ENCODE assay signal across 15 mouse cellular contexts in the genomic region with DNA sequence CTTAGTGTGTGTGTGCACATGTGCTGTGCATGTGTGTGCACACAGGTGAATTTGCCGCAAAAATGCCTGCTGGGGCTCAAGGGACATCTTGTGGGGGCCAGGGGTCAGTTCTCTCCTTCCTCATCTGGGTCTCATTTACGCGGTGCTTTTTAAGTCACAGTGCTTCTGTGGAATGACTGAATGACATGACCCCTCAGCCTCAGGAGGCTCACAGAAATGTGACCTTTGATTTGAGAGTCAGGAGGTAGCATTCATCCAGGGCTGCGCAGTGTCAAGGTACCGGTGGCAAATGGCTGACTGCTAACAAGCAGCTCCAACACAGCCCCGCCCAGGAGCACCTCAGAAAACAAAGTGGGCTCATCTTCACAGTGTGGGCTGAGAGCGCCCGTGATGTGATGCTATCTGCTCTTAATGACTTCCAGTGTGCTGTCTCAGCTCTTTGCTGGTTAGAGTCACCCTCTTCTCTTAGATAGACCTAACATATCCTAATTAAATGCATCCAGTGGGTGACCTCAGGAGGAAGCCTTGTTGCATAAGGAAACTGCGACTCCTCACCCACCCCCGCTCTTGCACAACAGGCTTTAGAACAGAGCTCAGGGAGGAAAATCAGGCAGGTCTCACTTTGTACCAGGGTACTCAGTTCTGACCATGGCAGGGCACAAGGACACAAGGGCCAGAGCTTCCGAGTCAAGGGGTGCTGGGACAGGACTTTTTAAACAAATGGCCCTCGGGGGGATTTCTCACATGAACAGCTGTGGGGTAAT.
A peak's percentile ranks its signal among the peaks of the same experiment; 100 is the strongest.
DNase-seq lines count a peak whose midpoint lies in the region; ATAC-seq lines count a peak whose summit lies in the region.
"Had no signal": no experiment of that assay in that cellular context is flagged by ENCODE, and none has a peak within 500 bp of the region (broad histone marks: within the 10 kb centered on the region; RNA-seq: fewer than 3 reads in every experiment).

No protein-coding gene starts in this region.

- DNase-seq in adrenal gland, postnatal 10 days = peak; percentile 50
- DNase-seq in adrenal gland, adult 8-10 months = no peak
- peak; percentile 58 for DNase-seq in neural tube, embryonic 10.5 days (ENCODE audit: extremely low spot score, low spot score)
- DNase-seq in neural tube, embryonic 11.5 days (ENCODE audit: low spot score) = peak; percentile 25
- DNase-seq in midbrain, embryonic 14.5 days = no peak
- DNase-seq in retina, embryonic 14.5 days (ENCODE audit: low spot score) = no peak
- DNase-seq: cerebellum, postnatal 10 days had no signal

- H3K4me1 ChIP-seq in neural tube, embryonic 15.5 days = peaks cover 5% of the 10 kb centered on the region; the same call in 1 of the 2 replicates
- H3K4me1 ChIP-seq in neural tube, embryonic 11.5 days (ENCODE audit: control insufficient read depth, insufficient read depth, low read length) = no peaks in the 10 kb centered on the region
- no peaks in the 10 kb centered on the region for H3K4me1 ChIP-seq in midbrain, embryonic 14.5 days (ENCODE audit: control insufficient read depth, insufficient read depth, low read length)

- 63% methylated on average over 12 of the region's 12 CpGs for WGBS in neural tube, embryonic 15.5 days
- WGBS in neural tube, embryonic 11.5 days = 49% methylated on average over 12 of the region's 12 CpGs
- WGBS in midbrain, embryonic 14.5 days = 81% methylated on average over 12 of the region's 12 CpGs

- no peaks in the 10 kb centered on the region for H3K9me3 ChIP-seq in neural tube, embryonic 15.5 days (replicated peaks)
- H3K9me3 ChIP-seq in neural tube, embryonic 11.5 days (ENCODE audit: control insufficient read depth, low read length) = no peaks in the 10 kb centered on the region
- H3K9me3 ChIP-seq in midbrain, embryonic 14.5 days (ENCODE audit: control insufficient read depth, low read length) = no peaks in the 10 kb centered on the region
- H3K9me3 ChIP-seq: hindbrain, embryonic 13.5 days; limb, embryonic 13.5 days; lung, embryonic 15.5 days had no signal

- no peaks in the 10 kb centered on the region for H3K36me3 ChIP-seq in neural tube, embryonic 15.5 days
- H3K36me3 ChIP-seq in neural tube, embryonic 11.5 days (ENCODE audit: control insufficient read depth, insufficient read depth, low read length) = no peaks in the 10 kb centered on the region
- H3K36me3 ChIP-seq in midbrain, embryonic 14.5 days (ENCODE audit: control insufficient read depth, insufficient read depth, low read length) = no peaks in the 10 kb centered on the region
- H3K36me3 ChIP-seq: hindbrain, embryonic 13.5 days; limb, embryonic 13.5 days; lung, embryonic 15.5 days had no signal

- no peak overlapping the region for H3K27ac ChIP-seq in neural tube, embryonic 15.5 days (replicated peaks)
- H3K27ac ChIP-seq in neural tube, embryonic 11.5 days (ENCODE audit: low read depth, low read length) = no peak overlapping the region
- no peak overlapping the region for H3K27ac ChIP-seq in midbrain, embryonic 14.5 days (replicated peaks; ENCODE audit: low read depth, low read length)
- H3K27ac ChIP-seq: hindbrain, embryonic 13.5 days; kidney, postnatal 0 days; limb, embryonic 13.5 days; lung, embryonic 15.5 days had no signal

- ATAC-seq in neural tube, embryonic 15.5 days (ENCODE audit: low FRiP score) = no peak
- 0 out of 4 replicates have a peak, but pooled peaks have one; percentile 27 to 29 for ATAC-seq in hematopoietic stem cell, adult 5-6 weeks (replicated peaks in 1 of 2; ENCODE audit: insufficient read depth in 1 of 2, low FRiP score in 2 of 2, low TSS enrichment in 1 of 2, low read depth in 1 of 2, poor library complexity in 2 of 2, severe bottlenecking in 2 of 2)
- no peak for ATAC-seq in neural tube, embryonic 11.5 days (ENCODE audit: insufficient read depth, low FRiP score, low TSS enrichment)
- no peak for ATAC-seq in midbrain, embryonic 14.5 days (ENCODE audit: low FRiP score, low TSS enrichment)

- no peak overlapping the region for H3K4me3 ChIP-seq in neural tube, embryonic 15.5 days (replicated peaks)
- no peak overlapping the region for H3K4me3 ChIP-seq in neural tube, embryonic 11.5 days (ENCODE audit: low read depth, low read length)
- no peak overlapping the region for H3K4me3 ChIP-seq in midbrain, embryonic 14.5 days (replicated peaks; ENCODE audit: low read depth, low read length)
- H3K4me3 ChIP-seq: erythroblast, embryonic 14.5 days; hindbrain, embryonic 13.5 days; limb, embryonic 13.5 days; lung, embryonic 15.5 days had no signal

- no peak overlapping the region for H3K9ac ChIP-seq in neural tube, embryonic 15.5 days (replicated peaks)
- no peak overlapping the region for H3K9ac ChIP-seq in neural tube, embryonic 11.5 days (ENCODE audit: low read length)
- H3K9ac ChIP-seq in midbrain, embryonic 14.5 days (replicated peaks; ENCODE audit: low read length) = no peak overlapping the region
- H3K9ac ChIP-seq: hindbrain, embryonic 13.5 days; limb, embryonic 13.5 days; lung, embryonic 15.5 days had no signal

- H3K27me3 ChIP-seq in neural tube, embryonic 15.5 days (replicated peaks) = no peaks in the 10 kb centered on the region
- H3K27me3 ChIP-seq in neural tube, embryonic 11.5 days (ENCODE audit: control insufficient read depth, insufficient read depth, low read length) = no peaks in the 10 kb centered on the region
- no peaks in the 10 kb centered on the region for H3K27me3 ChIP-seq in midbrain, embryonic 14.5 days (ENCODE audit: control insufficient read depth, insufficient read depth, low read length)
- H3K27me3 ChIP-seq: hindbrain, embryonic 13.5 days; lung, embryonic 15.5 days had no signal

- H3K4me2 ChIP-seq in neural tube, embryonic 15.5 days = no peak overlapping the region
- no peak overlapping the region for H3K4me2 ChIP-seq in neural tube, embryonic 11.5 days (ENCODE audit: low read depth)
- no peak overlapping the region for H3K4me2 ChIP-seq in midbrain, embryonic 14.5 days (ENCODE audit: low read length)
- H3K4me2 ChIP-seq: heart, embryonic 11.5 days; hindbrain, embryonic 13.5 days; limb, embryonic 13.5 days; lung, embryonic 15.5 days had no signal

Comparison
In these comparisons a context has a peak if more than half of its experiments do, and no peak if none do; other contexts are left out.
1. DNase-seq: peak in adrenal gland, postnatal 10 days (single experiment), neural tube, embryonic 10.5 days (single experiment) and neural tube, embryonic 11.5 days (single experiment); none in adrenal gland, adult 8-10 months (single experiment), midbrain, embryonic 14.5 days (single experiment) and retina, embryonic 14.5 days (single experiment).
2. ATAC-seq: peak in hematopoietic stem cell, adult 5-6 weeks (2 of 2); none in neural tube, embryonic 15.5 days (single experiment), neural tube, embryonic 11.5 days (single experiment) and midbrain, embryonic 14.5 days (single experiment).